Mouse (Mus musculus) heart, adult 2 months (tissue): ENCODE measurements around the gene Vps54.
A peak's percentile ranks its signal among the peaks of the same experiment; 100 is the strongest.

Experiments
- CTCF ChIP-seq: fragments of 200-600 bp; IDR thresholded peaks from 2 replicates; pipeline ENCODE4 v1.8.1; 2022; ENCODE audit warnings: antibody characterized with exemption, mild to moderate bottlenecking, moderate library complexity
- EP300 ChIP-seq: fragments of 200-500 bp; IDR thresholded peaks from 2 replicates; pipeline ENCODE4 v1.6.1; 2011; ENCODE audit warnings: low read depth, low read length, control low read depth; ENCODE audit not compliant: insufficient read depth

- TF ChIP-seq CTCF (peak; percentile 30; the same call in 1 of the 2 replicates), EP300 (no peak)
Observed at GRCm38 (mm10) chr11:21322349-21322748, 83.3 kb downstream of the Vps54 start.
